Mouse (Mus musculus): ENCODE results near the gene Hspb8. TPM values are rescaled to one million over a fixed set of nuclear protein-coding genes. Genes with fewer than 3 reads are reported as not detected.

The Hspb8 gene
- polyA plus RNA-seq, 1 experiment: 64.0 TPM

- TF ChIP-seq CTCF (IDR thresholded peaks at IDR 0.05; ENCODE audit: low read depth, low read length) (peak; percentile 59), POLR2A (IDR thresholded peaks at IDR 0.05; ENCODE audit: insufficient read depth, low read length) (no peak), EP300 (IDR thresholded peaks at IDR 0.05; ENCODE audit: insufficient read depth, low read depth, low read length) (peak; percentile 84)
- Histone ChIP-seq H3K9ac (ENCODE audit: low read depth, poor library complexity, severe bottlenecking) (peak overlapping the region; percentile 11; the same call in 1 of the 2 replicates), H3K9me3 (replicated peaks; ENCODE audit: control insufficient read depth, insufficient read depth, low read length, poor library complexity, severe bottlenecking) (no peaks in the 10 kb centered on the region), H3K4me1 (ENCODE audit: control insufficient read depth, insufficient read depth, low read length) (peaks cover 7% of the 10 kb centered on the region), H3K4me3 (ENCODE audit: low read depth, low read length) (peak overlapping the region; percentile 49), H3K27me3 (ENCODE audit: control insufficient read depth, insufficient read depth, low read length, poor library complexity, severe bottlenecking) (no peaks in the 10 kb centered on the region), H3K27ac (ENCODE audit: insufficient read depth, low read length) (no peak overlapping the region), H3K36me3 (ENCODE audit: control insufficient read depth, insufficient read depth, low read length, poor library complexity, severe bottlenecking) (no peaks in the 10 kb centered on the region)
Measured at GRCm38 (mm10) chr5:116453401-116453851, 30.8 kb upstream of the Hspb8 start.

- H3K27me3 ChIP-seq (ENCODE audit: control insufficient read depth, insufficient read depth, low read length, poor library complexity, severe bottlenecking): no peaks in the 10 kb centered on the region
- H3K27ac ChIP-seq (ENCODE audit: insufficient read depth, low read length): no peak overlapping the region
- no peaks in the 10 kb centered on the region for H3K9me3 ChIP-seq (replicated peaks; ENCODE audit: control insufficient read depth, insufficient read depth, low read length, poor library complexity, severe bottlenecking)
- no peaks in the 10 kb centered on the region for H3K36me3 ChIP-seq (ENCODE audit: control insufficient read depth, insufficient read depth, low read length, poor library complexity, severe bottlenecking)
- no peak for TF ChIP-seq POLR2A (IDR thresholded peaks at IDR 0.05; ENCODE audit: insufficient read depth, low read length)
- no peak for TF ChIP-seq EP300 (IDR thresholded peaks at IDR 0.05; ENCODE audit: insufficient read depth, low read depth, low read length)
- TF ChIP-seq CTCF (IDR thresholded peaks at IDR 0.05; ENCODE audit: low read depth, low read length): no peak
- peaks cover 7% of the 10 kb centered on the region for H3K4me1 ChIP-seq (ENCODE audit: control insufficient read depth, insufficient read depth, low read length)
- no peak overlapping the region for H3K4me3 ChIP-seq (ENCODE audit: low read depth, low read length)
- no peak overlapping the region for H3K9ac ChIP-seq (ENCODE audit: low read depth, poor library complexity, severe bottlenecking)
Measured at GRCm38 (mm10) chr5:116450901-116451300, 28.2 kb upstream of the Hspb8 start.

DNA sequence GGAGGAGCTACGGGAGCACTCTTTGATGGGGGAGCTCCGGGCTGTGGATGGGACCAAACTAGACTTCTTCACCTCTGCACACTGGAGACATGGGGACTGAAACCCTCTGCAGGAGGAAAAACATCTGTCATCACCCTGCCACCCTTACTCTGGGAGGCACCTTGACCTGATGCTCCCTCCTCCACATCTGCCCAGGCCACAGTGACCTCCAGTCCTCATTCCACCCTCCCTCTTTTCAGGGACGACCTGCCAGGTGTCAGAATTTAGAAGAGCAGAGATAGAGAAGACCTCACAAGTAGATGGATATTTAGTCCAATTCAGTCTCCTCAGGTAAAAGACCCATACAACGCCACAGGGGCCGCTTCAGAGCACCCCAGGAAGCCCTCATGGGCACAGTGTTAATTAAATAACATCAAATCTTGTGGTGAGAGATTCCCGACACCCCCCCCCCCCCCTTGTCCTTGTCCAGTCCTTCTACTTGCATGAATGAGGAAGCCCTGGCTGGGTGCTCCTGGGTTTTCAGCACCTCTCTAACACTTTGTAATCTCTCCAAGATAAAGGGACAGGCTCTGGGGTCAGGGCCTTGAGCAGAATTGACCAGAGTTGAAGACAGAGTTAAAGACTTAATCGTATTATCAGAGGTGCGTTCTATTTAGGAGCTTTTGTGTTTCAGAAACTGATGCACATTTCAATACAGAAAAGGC lies 27.0 kb upstream of the Hspb8 start:
- H3K9ac ChIP-seq (ENCODE audit: low read depth, poor library complexity, severe bottlenecking): 0 out of 2 replicates have a peak overlapping the region, but pooled peaks have one; percentile 6
- H3K27ac ChIP-seq (ENCODE audit: insufficient read depth, low read length): no peak overlapping the region
- no peaks in the 10 kb centered on the region for H3K27me3 ChIP-seq (ENCODE audit: control insufficient read depth, insufficient read depth, low read length, poor library complexity, severe bottlenecking)

GRCm38 (mm10) chr5:116448409-116449191 lies 25.9 kb upstream of the Hspb8 start:
- peaks cover 9% of the 10 kb centered on the region for H3K4me1 ChIP-seq (ENCODE audit: control insufficient read depth, insufficient read depth, low read length)
- no peaks in the 10 kb centered on the region for H3K27me3 ChIP-seq (ENCODE audit: control insufficient read depth, insufficient read depth, low read length, poor library complexity, severe bottlenecking)
- no peak for TF ChIP-seq EP300 (IDR thresholded peaks at IDR 0.05; ENCODE audit: insufficient read depth, low read depth, low read length)
- no peak for TF ChIP-seq CTCF (IDR thresholded peaks at IDR 0.05; ENCODE audit: low read depth, low read length)
- no peak for TF ChIP-seq POLR2A (IDR thresholded peaks at IDR 0.05; ENCODE audit: insufficient read depth, low read length)
- no peaks in the 10 kb centered on the region for H3K9me3 ChIP-seq (replicated peaks; ENCODE audit: control insufficient read depth, insufficient read depth, low read length, poor library complexity, severe bottlenecking)
- peak overlapping the region; percentile 56 for H3K9ac ChIP-seq (ENCODE audit: low read depth, poor library complexity, severe bottlenecking)
- H3K27ac ChIP-seq (ENCODE audit: insufficient read depth, low read length): peak overlapping the region; percentile 50; the same call in 1 of the 2 replicates
- no peaks in the 10 kb centered on the region for H3K36me3 ChIP-seq (ENCODE audit: control insufficient read depth, insufficient read depth, low read length, poor library complexity, severe bottlenecking)
- peak overlapping the region; percentile 63; the same call in 1 of the 2 replicates for H3K4me3 ChIP-seq (ENCODE audit: low read depth, low read length)

More for the DNA sequence above, 27.0 kb upstream of the Hspb8 start:
- H3K4me1 ChIP-seq (ENCODE audit: control insufficient read depth, insufficient read depth, low read length): peaks cover 9% of the 10 kb centered on the region
- H3K36me3 ChIP-seq (ENCODE audit: control insufficient read depth, insufficient read depth, low read length, poor library complexity, severe bottlenecking): no peaks in the 10 kb centered on the region
- TF ChIP-seq POLR2A (IDR thresholded peaks at IDR 0.05; ENCODE audit: insufficient read depth, low read length) (no peak), EP300 (IDR thresholded peaks at IDR 0.05; ENCODE audit: insufficient read depth, low read depth, low read length) (no peak), CTCF (IDR thresholded peaks at IDR 0.05; ENCODE audit: low read depth, low read length) (no peak)
- no peak overlapping the region for H3K4me3 ChIP-seq (ENCODE audit: low read depth, low read length)
- H3K9me3 ChIP-seq (replicated peaks; ENCODE audit: control insufficient read depth, insufficient read depth, low read length, poor library complexity, severe bottlenecking): no peaks in the 10 kb centered on the region

DNA sequence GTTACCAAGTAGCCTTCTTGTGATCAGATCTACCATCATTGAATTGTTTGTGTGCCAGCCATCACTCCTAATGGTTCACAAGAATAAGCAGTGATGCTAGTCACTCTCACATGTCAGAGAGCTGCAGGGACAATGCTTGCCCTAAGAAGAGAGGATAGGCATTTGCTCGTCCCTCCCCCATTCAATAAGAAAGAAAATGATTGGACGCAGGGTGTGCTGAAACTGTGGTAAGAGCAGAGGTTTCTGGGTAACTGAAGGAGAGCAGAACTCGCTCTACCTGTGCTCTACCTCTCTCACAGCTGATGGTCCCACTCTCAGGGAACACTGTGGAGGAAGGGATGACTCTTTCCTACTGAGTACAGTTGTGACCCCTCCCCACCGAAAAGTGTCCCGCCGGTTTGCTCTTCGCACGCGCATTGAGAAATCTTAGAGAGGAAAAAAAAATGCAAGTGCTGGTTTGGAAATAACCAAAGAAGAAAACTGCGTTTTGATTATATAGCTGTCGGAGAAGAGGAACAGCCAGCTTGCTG lies 25.2 kb upstream of the Hspb8 start:
- no peak for TF ChIP-seq CTCF (IDR thresholded peaks at IDR 0.05; ENCODE audit: low read depth, low read length)
- TF ChIP-seq POLR2A (IDR thresholded peaks at IDR 0.05; ENCODE audit: insufficient read depth, low read length): peak; percentile 41
- no peak for TF ChIP-seq EP300 (IDR thresholded peaks at IDR 0.05; ENCODE audit: insufficient read depth, low read depth, low read length)
- Histone ChIP-seq H3K4me3 (ENCODE audit: low read depth, low read length) (peak overlapping the region; percentile 63), H3K27me3 (ENCODE audit: control insufficient read depth, insufficient read depth, low read length, poor library complexity, severe bottlenecking) (no peaks in the 10 kb centered on the region), H3K36me3 (ENCODE audit: control insufficient read depth, insufficient read depth, low read length, poor library complexity, severe bottlenecking) (no peaks in the 10 kb centered on the region), H3K4me1 (ENCODE audit: control insufficient read depth, insufficient read depth, low read length) (peaks cover 9% of the 10 kb centered on the region), H3K9ac (ENCODE audit: low read depth, poor library complexity, severe bottlenecking) (peak overlapping the region; percentile 56), H3K27ac (ENCODE audit: insufficient read depth, low read length) (peak overlapping the region; percentile 50; the same call in 1 of the 2 replicates), H3K9me3 (replicated peaks; ENCODE audit: control insufficient read depth, insufficient read depth, low read length, poor library complexity, severe bottlenecking) (no peaks in the 10 kb centered on the region)
